Mouse (Mus musculus) heart, embryonic 15.5 days (tissue): ENCODE results near the gene Ptgdr. TPM values are rescaled to one million over a fixed set of nuclear protein-coding genes. Genes with fewer than 3 reads are reported as not detected.

Experiments
- polyA plus RNA-seq: library from polyadenylated mRNA; unstranded; fragments of >200 nt; fragmentation: Nextera tagmentation; extraction: Ambion mirVana; gene quantifications from 2 replicates; pipeline ENCODE4 v1.2.1, GENCODE M21; 2015

Gene Ptgdr
- polyA plus RNA-seq, 1 experiment from 2014 or later, result not detected

Other genes with a start within 250 kb of the Ptgdr start
- gene Gm5624, start 231.4 kb downstream of the Ptgdr start, polyA plus RNA-seq, result not detected in 2 replicates
- not detected in 2 replicates for gene Gm8257, start 152.9 kb downstream of the Ptgdr start, polyA plus RNA-seq
- gene Gm8267, start 109.0 kb downstream of the Ptgdr start, polyA plus RNA-seq, result not detected in 2 replicates
- 0.18 and 0.44 TPM in 2 replicates for gene Ptger2, start 128.8 kb upstream of the Ptgdr start, polyA plus RNA-seq